Mouse (Mus musculus) CH12.LX (cell line): ENCODE measurements around the gene Glt1d1. TPM values are rescaled to one million over a fixed set of nuclear protein-coding genes. Genes with fewer than 3 reads are reported as not detected.

ENCODE experiments used
- DNase-seq: peaks from one replicate; pipeline ENCODE4 v3.0.0-alpha.2; 2013; ENCODE audit errors: extremely low read depth
- H3K27ac ChIP-seq: 2 replicates; pipeline ENCODE4 v1.5.1; 2012; ENCODE audit warnings: low read depth, mild to moderate bottlenecking, control low read depth, moderate library complexity; ENCODE audit not compliant: insufficient read depth
- H3K27me3 ChIP-seq: replicated peaks from 2 replicates; pipeline ENCODE3; 2012; ENCODE audit warnings: inconsistent platforms
- H3K36me3 ChIP-seq, 2 experiments: replicated peaks in 1 of 2; 2 replicates each; pipeline versions ENCODE3 to v1.6.1; 2012; ENCODE audit warnings: inconsistent platforms in 1 of 2, low read length in 1 of 2, mild to moderate bottlenecking in 1 of 2, mixed read lengths in 1 of 2, moderate library complexity in 1 of 2; ENCODE audit not compliant: control insufficient read depth in 1 of 2, insufficient read depth in 1 of 2
- H3K4me1 ChIP-seq, 2 experiments: 2 replicates each; pipeline ENCODE4 v1.6.1; 2012; ENCODE audit warnings: inconsistent platforms in 1 of 2, moderate library complexity in 1 of 2; ENCODE audit not compliant: insufficient read depth in 2 of 2, control insufficient read depth in 1 of 2
- H3K4me2 ChIP-seq: 2 replicates; pipeline ENCODE4 v1.6.1; 2012; ENCODE audit warnings: low read depth, mild to moderate bottlenecking, control low read depth; ENCODE audit not compliant: poor library complexity, insufficient read depth, severe bottlenecking
- H3K4me3 ChIP-seq, 3 experiments: fragments of 150-350 bp in 1 of 3; sonication (generic) in 1 of 3; replicated peaks in 1 of 3; 2 replicates each; pipeline versions ENCODE3 to v1.5.1; 2011 to 2012; ENCODE audit warnings: low read depth in 2 of 3, low read length in 2 of 3, mild to moderate bottlenecking in 2 of 3, moderate library complexity in 2 of 3, control low read depth in 1 of 3, improper control_type of control experiment in 1 of 3, inconsistent platforms in 1 of 3, mixed read lengths in 1 of 3; ENCODE audit not compliant: poor library complexity in 1 of 3
- H3K79me2 ChIP-seq: replicated peaks from 2 replicates; pipeline ENCODE4 v1.6.1; 2012; ENCODE audit warnings: mild to moderate bottlenecking, moderate library complexity; ENCODE audit not compliant: control insufficient read depth, poor library complexity, insufficient read depth, severe bottlenecking; ENCODE audit errors: extremely low read depth
- H3K9ac ChIP-seq: 2 replicates; pipeline ENCODE4 v1.6.1; 2012; ENCODE audit warnings: low read depth, mild to moderate bottlenecking, control low read depth, moderate library complexity; ENCODE audit not compliant: insufficient read depth
- H3K9me3 ChIP-seq: replicated peaks from 2 replicates; pipeline ENCODE3; 2012; ENCODE audit warnings: low read length, inconsistent platforms, mixed read lengths
- CHD1 ChIP-seq: IDR thresholded peaks from 2 replicates; pipeline ENCODE4 v1.6.1; 2012; ENCODE audit warnings: low read depth, low read length, improper control_type of control experiment, inconsistent platforms
- E2F4 ChIP-seq: IDR thresholded peaks from 2 replicates; pipeline ENCODE4 v1.6.1; 2011; ENCODE audit warnings: low read depth, low read length, improper control_type of control experiment; ENCODE audit not compliant: insufficient replicate concordance
- ELF1 ChIP-seq: IDR thresholded peaks from 2 replicates; pipeline ENCODE4 v1.6.1; 2014; ENCODE audit warnings: low read depth, mild to moderate bottlenecking, inconsistent platforms, low read length, improper control_type of control experiment
- ETS1 ChIP-seq: conservative IDR thresholded peaks from 2 replicates; pipeline ENCODE4 v1.6.1; 2012; ENCODE audit warnings: low read depth, mild to moderate bottlenecking, inconsistent platforms, low read length, improper control_type of control experiment, moderate library complexity
- GABPA ChIP-seq: IDR thresholded peaks from 2 replicates; pipeline ENCODE4 v1.6.1; 2012; ENCODE audit warnings: low read depth, low read length, improper control_type of control experiment, inconsistent platforms; ENCODE audit not compliant: insufficient replicate concordance
- MEF2A ChIP-seq: IDR thresholded peaks from 2 replicates; pipeline ENCODE4 v1.6.1; 2014; ENCODE audit warnings: low read depth, mild to moderate bottlenecking, inconsistent platforms, low read length, improper control_type of control experiment, borderline replicate concordance
- MYC ChIP-seq: IDR thresholded peaks from 2 replicates; pipeline ENCODE4 v1.6.1; 2011; ENCODE audit warnings: low read depth, mild to moderate bottlenecking, improper control_type of control experiment, low read length
- NRF1 ChIP-seq: IDR thresholded peaks from 2 replicates; pipeline ENCODE4 v1.6.1; 2014; ENCODE audit warnings: low read depth, mild to moderate bottlenecking, inconsistent platforms, low read length, improper control_type of control experiment, moderate library complexity
- POLR2AphosphoS2 ChIP-seq: IDR thresholded peaks from 2 replicates; pipeline ENCODE4 v1.6.1; 2011; ENCODE audit warnings: low read depth, low read length, improper control_type of control experiment
- RCOR1 ChIP-seq: conservative IDR thresholded peaks from 2 replicates; pipeline ENCODE4 v1.6.1; 2012; ENCODE audit warnings: low read depth, mild to moderate bottlenecking, inconsistent platforms, low read length, improper control_type of control experiment
- SIN3A ChIP-seq: IDR thresholded peaks from 2 replicates; pipeline ENCODE4 v1.6.1; 2012; ENCODE audit warnings: low read length, improper control_type of control experiment, inconsistent platforms
- ZC3H11A ChIP-seq: IDR thresholded peaks from 2 replicates; pipeline ENCODE4 v1.6.1; 2012; ENCODE audit warnings: low read depth, mild to moderate bottlenecking, inconsistent platforms, low read length, improper control_type of control experiment
- ZNF384 ChIP-seq: IDR thresholded peaks from 2 replicates; pipeline ENCODE4 v1.6.1; 2012; ENCODE audit warnings: low read depth, low read length, improper control_type of control experiment, inconsistent platforms
- dilution Hi-C: fragments of 300-500 bp; cut with MboI; formaldehyde crosslinking; loops from 2 replicates; pipeline ENCODE4 v1.14.3; 2020; ENCODE audit warnings: low sequenced_read_pairs; ENCODE audit not compliant: extremely low pct_unique_long_range_greater_than_20kb, extremely low pct_ligation_motif_present
- in situ Hi-C: fragments of 300-500 bp; cut with MboI; formaldehyde crosslinking; loops from 3 replicates; pipeline ENCODE4 v1.14.3; 2019; ENCODE audit warnings: low sequenced_read_pairs, low pct_ligation_motif_present, low pct_unique_long_range_greater_than_20kb, mixed read lengths
- polyA plus RNA-seq: library from polyadenylated mRNA; unstranded; fragments of >175 nt; gene quantifications from 2 replicates; pipeline ENCODE4 v1.2.1, GENCODE M21; 2012; ENCODE audit warnings: low read depth; ENCODE audit not compliant: insufficient read length
- total RNA-seq, 2 experiments: library from RNA; depleted of rRNA; stranded (reverse); fragments of 300-350 nt in 1 of 2; fragments of >200 nt in 1 of 2; gene quantifications; 2 replicates each; pipeline ENCODE4 v1.2.3; 2012 to 2014

Gene Glt1d1
- total and polyA plus RNA-seq, 3 experiments, result 0.21 to 0.25 TPM; not detected in 1

DNA sequence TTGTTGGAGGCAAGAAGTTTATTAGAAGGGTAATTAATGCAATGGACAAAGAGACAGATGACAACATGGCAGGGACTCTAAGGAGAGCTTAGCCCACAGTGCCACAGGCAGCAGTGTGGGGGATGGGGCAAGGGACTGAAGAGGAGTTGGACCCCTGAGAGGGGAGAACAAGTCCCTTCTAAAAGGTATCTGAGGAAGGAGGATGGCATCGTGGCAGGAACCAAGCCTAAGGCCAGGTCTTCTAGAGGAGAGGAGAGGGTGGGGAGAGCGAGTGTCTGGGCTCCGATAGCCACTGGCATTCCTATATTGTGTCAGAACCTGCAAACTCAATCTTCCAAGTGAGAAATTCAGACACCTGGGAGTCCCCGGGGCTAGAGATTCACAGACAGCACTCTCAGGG, 126.5 kb downstream of the Glt1d1 start:
- no peak overlapping the region for H3K4me2 ChIP-seq
- in situ Hi-C loops, result no loop called here
- no peak for TF ChIP-seq CHD1
- TF ChIP-seq ZNF384, result no peak
- TF ChIP-seq ZC3H11A, result no peak
- no peak for TF ChIP-seq POLR2AphosphoS2
- TF ChIP-seq ELF1, result no peak
- TF ChIP-seq ETS1, result no peak
- TF ChIP-seq RCOR1, result no peak
- TF ChIP-seq MYC, result no peak
- no peak for TF ChIP-seq GABPA
- no peak for TF ChIP-seq SIN3A
- no peak for TF ChIP-seq E2F4
- TF ChIP-seq MEF2A, result no peak
- TF ChIP-seq NRF1, result no peak
- H3K4me3 ChIP-seq, result no peak overlapping the region
- H3K9me3 ChIP-seq, result peaks cover 84% of the 10 kb centered on the region
- dilution Hi-C loops, result no loop called here
- H3K79me2 ChIP-seq, result no peaks in the 10 kb centered on the region
- H3K27me3 ChIP-seq, result no peaks in the 10 kb centered on the region
- DNase-seq, result no peak
- H3K9ac ChIP-seq, result no peak overlapping the region
- H3K4me1 ChIP-seq, result no peaks in the 10 kb centered on the region
- no peaks in the 10 kb centered on the region for H3K36me3 ChIP-seq
- H3K27ac ChIP-seq, result no peak overlapping the region

Other genes starting within 250 kb of the Glt1d1 start
- 25.8 and 31.0 TPM in 2 replicates for gene Slc15a4, start 635 bp downstream of the Glt1d1 start, total RNA-seq (2012; rRNA removed)
- gene Slc15a4, start 635 bp downstream of the Glt1d1 start, total RNA-seq (2014; rRNA removed), result 23.4 and 25.7 TPM in 2 replicates
- 44.2 and 52.7 TPM in 2 replicates for gene Slc15a4, start 635 bp downstream of the Glt1d1 start, polyA plus RNA-seq